Mouse (Mus musculus) hindbrain, embryonic 14.5 days (tissue): ENCODE data around the gene Vps37b. TPM values are rescaled to one million over a fixed set of nuclear protein-coding genes. Genes with fewer than 3 reads are reported as not detected.

Experiments used
- ATAC-seq: fragments of 200-750 bp; cut with Nextera tagmentation; 2 replicates; pipeline ENCODE4 v1.8.0; 2017; ENCODE audit warnings: moderate number of reproducible peaks, mild to moderate bottlenecking, moderate TSS enrichment, moderate library complexity; ENCODE audit not compliant: low FRiP score
- DNase-seq: peaks from one replicate; pipeline ENCODE4 v3.0.0-alpha.2; 2015; ENCODE audit warnings: low spot score
- H3K27ac ChIP-seq: fragments of 300-500 bp; sonication (generic); 2 replicates; pipeline ENCODE4 v1.5.1; 2014; ENCODE audit warnings: mild to moderate bottlenecking, moderate library complexity
- H3K27me3 ChIP-seq: fragments of 300-500 bp; sonication (generic); 2 replicates; pipeline ENCODE4 v1.6.1; 2014; ENCODE audit warnings: mild to moderate bottlenecking, low read length, mixed read lengths; ENCODE audit not compliant: control insufficient read depth, insufficient read depth
- H3K36me3 ChIP-seq: fragments of 300-500 bp; sonication (generic); replicated peaks from 2 replicates; pipeline ENCODE4 v1.6.1; 2014; ENCODE audit not compliant: control insufficient read depth, insufficient read depth
- H3K4me1 ChIP-seq: fragments of 300-500 bp; sonication (generic); replicated peaks from 2 replicates; pipeline ENCODE4 v1.6.1; 2014; ENCODE audit warnings: antibody characterized with exemption, low read length, mixed read lengths; ENCODE audit not compliant: control insufficient read depth, insufficient read depth
- H3K4me2 ChIP-seq: fragments of 300-500 bp; sonication (generic); replicated peaks from 2 replicates; pipeline ENCODE4 v1.6.1; 2014; ENCODE audit warnings: mild to moderate bottlenecking, moderate library complexity
- H3K4me3 ChIP-seq: fragments of 300-500 bp; sonication (generic); replicated peaks from 2 replicates; pipeline ENCODE4 v1.5.1; 2014; ENCODE audit warnings: mild to moderate bottlenecking, low read length
- H3K9ac ChIP-seq: fragments of 300-500 bp; sonication (generic); 2 replicates; pipeline ENCODE4 v1.6.1; 2014
- H3K9me3 ChIP-seq: fragments of 300-500 bp; sonication (generic); 2 replicates; pipeline ENCODE4 v1.6.1; 2016; ENCODE audit warnings: low read length; ENCODE audit not compliant: control insufficient read depth
- WGBS: fragments of 180-500 bp; shearing (Covaris S2); extraction: QIAGEN DNeasy Blood & Tissue Kit; methylation state at CpG from one replicate; pipeline ENCODE4 v1.1.7; 2014; 5-methylcytosine and 5-hydroxymethylcytosine counted together
- polyA plus RNA-seq: library from polyadenylated mRNA; unstranded; fragments of >200 nt; fragmentation: Nextera tagmentation; extraction: Ambion mirVana; gene quantifications from 2 replicates; pipeline ENCODE4 v1.2.1, GENCODE M21; 2014

Gene Vps37b
- polyA plus RNA-seq, 1 experiment from 2014 or later = 59.5 TPM

- Histone ChIP-seq H3K36me3 (no peaks in the 10 kb centered on the region; the same call in 1 of the 2 replicates), H3K9ac (no peak overlapping the region), H3K4me2 (peak overlapping the region; percentile 86), H3K4me1 (peaks cover 56% of the 10 kb centered on the region), H3K4me3 (0 out of 2 replicates have a peak overlapping the region, but pooled peaks have one; percentile 96), H3K9me3 (no peaks in the 10 kb centered on the region), H3K27ac (peak overlapping the region; percentile 49), H3K27me3 (no peaks in the 10 kb centered on the region)
- ATAC-seq (no peak), DNase-seq (no peak)
- 58% methylated on average over 19 of the region's 19 CpGs for WGBS
These were observed 4.2 kb downstream of the Vps37b start for GRCm38 (mm10) chr5:124027702-124028470.

DNA sequence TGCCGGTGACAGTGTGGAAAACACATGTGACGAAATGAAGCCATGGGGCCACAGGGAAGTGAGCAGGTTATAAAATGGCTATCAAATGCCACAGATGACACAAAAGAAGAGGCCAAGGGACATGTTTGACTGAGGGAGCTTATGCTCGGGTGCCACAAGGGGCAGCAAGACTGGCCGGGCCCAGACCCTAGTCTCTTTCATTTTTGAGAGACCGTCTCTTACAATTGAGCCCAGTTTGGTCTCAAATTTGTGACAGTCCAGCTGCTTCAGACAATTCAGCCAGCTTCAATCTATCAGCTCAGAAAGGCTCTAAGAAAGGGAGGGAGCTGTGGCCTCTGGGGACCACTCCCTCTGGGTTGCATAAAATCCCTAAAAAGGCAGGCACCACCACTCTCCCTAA, 5.5 kb downstream of the Vps37b start:
- H3K27ac ChIP-seq = 0 out of 2 replicates have a peak overlapping the region, but pooled peaks have one; percentile 5
- no peaks in the 10 kb centered on the region for H3K9me3 ChIP-seq
- no peak overlapping the region for H3K4me3 ChIP-seq
- DNase-seq = no peak
- peaks cover 56% of the 10 kb centered on the region for H3K4me1 ChIP-seq
- H3K36me3 ChIP-seq = no peaks in the 10 kb centered on the region; the same call in 1 of the 2 replicates
- WGBS = 45% methylated on average over 5 of the region's 5 CpGs
- ATAC-seq = no peak
- H3K9ac ChIP-seq = peak overlapping the region; percentile 16; the same call in 1 of the 2 replicates
- no peaks in the 10 kb centered on the region for H3K27me3 ChIP-seq
- H3K4me2 ChIP-seq = peak overlapping the region; percentile 16; the same call in 1 of the 2 replicates

DNA sequence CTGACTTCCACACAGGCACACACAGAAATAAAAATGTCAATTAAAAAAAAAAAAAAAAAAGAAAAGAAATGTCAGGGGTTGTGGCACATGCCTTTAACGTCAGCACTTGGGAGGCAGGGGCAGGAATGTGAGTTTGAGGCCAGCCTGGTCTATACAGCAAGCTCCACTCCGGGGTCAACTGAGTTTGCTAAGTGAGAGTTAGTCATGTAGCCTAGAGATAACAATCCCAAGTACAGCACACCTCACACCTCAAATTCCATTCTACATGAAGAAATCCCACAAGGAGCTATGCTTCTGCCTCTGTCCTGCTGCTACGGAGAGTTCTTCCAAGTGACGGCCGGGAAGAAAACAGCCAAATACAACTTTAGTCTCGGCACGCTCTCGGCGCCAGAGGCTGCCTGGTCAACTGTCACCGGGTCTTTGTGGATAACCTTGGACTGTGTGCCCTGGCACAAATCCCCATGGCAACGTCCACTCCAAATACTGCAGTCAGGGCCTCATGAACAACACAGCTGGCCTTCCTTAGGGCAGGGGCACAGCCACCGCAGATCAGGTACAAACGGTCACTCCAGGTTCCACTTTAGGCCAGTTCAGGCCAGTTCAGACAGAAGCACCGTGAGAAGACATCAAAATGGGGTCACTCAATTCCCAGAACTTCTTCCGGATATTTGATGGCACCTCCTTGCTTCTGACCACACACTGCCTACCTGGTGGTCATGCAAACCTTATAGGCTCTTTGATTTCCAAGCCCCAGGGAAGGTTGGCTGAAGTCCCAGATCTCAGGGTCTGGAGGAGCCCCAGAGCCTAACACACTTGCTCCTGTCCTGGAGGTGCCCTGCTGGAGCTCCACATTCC, 6.3 kb downstream of the Vps37b start:
- Histone ChIP-seq H3K36me3 (no peaks in the 10 kb centered on the region; the same call in 1 of the 2 replicates), H3K4me3 (no peak overlapping the region), H3K9me3 (no peaks in the 10 kb centered on the region), H3K27me3 (no peaks in the 10 kb centered on the region), H3K4me2 (peak overlapping the region; percentile 16; the same call in 1 of the 2 replicates), H3K4me1 (peaks cover 56% of the 10 kb centered on the region), H3K27ac (0 out of 2 replicates have a peak overlapping the region, but pooled peaks have one; percentile 5), H3K9ac (no peak overlapping the region)
- 79% methylated on average over 15 of the region's 15 CpGs for WGBS
- no peak for ATAC-seq
- no peak for DNase-seq

DNA sequence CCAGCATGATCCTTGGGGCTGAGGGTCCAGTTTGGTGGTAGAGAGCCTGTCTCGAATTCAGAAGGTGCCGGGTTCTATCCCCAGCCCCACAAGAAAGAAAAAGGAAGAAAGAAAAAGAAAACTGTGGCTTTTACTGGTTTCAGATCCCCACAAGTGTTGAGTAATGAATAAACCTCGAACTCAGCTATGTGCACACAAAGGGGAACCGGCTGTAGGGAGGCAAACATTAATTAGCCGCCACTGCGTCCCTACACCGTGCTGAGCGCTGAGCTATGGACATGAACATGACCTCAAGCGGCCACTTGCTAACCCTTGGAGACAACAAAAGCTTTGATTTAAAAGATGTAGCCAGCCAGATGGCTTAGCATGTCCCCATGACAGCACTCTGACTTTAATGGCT, 6.9 kb downstream of the Vps37b start:
- WGBS = 30% methylated on average over 9 of the region's 9 CpGs
- Histone ChIP-seq H3K27ac (peak overlapping the region; percentile 75), H3K27me3 (no peaks in the 10 kb centered on the region), H3K9me3 (no peaks in the 10 kb centered on the region), H3K4me1 (peaks cover 53% of the 10 kb centered on the region), H3K9ac (no peak overlapping the region), H3K4me2 (0 out of 2 replicates have a peak overlapping the region, but pooled peaks have one; percentile 5), H3K36me3 (no peaks in the 10 kb centered on the region; the same call in 1 of the 2 replicates), H3K4me3 (no peak overlapping the region)
- ATAC-seq (no peak), DNase-seq (no peak)

GRCm38 (mm10) chr5:124024677-124025076, 7.4 kb downstream of the Vps37b start:
- Histone ChIP-seq H3K36me3 (no peaks in the 10 kb centered on the region; the same call in 1 of the 2 replicates), H3K4me3 (no peak overlapping the region), H3K9ac (no peak overlapping the region), H3K9me3 (no peaks in the 10 kb centered on the region), H3K27ac (peak overlapping the region; percentile 75), H3K27me3 (no peaks in the 10 kb centered on the region), H3K4me2 (0 out of 2 replicates have a peak overlapping the region, but pooled peaks have one; percentile 5), H3K4me1 (peaks cover 52% of the 10 kb centered on the region)
- ATAC-seq = no peak
- WGBS = 36% methylated on average over 6 of the region's 6 CpGs
- no peak for DNase-seq

DNA sequence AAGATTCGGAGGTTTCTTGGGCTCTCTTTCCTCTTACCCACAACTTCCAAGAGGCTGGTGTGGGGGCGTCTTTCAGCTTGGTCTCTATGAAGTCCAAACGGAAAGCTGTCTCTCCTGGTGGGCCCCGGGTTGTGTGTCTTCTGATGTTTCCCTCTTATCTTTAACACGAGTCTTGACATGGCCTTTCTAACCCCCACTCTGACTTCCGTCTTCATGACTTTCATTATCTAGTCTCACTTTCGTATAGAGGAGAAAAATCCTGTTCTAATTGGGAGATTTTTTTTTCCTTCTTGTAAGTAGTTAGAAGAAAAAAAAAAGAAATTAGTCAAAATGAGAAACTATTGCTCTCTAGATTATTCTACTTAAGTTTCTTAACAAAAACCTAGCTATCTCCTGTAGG, 9.7 kb downstream of the Vps37b start:
- Histone ChIP-seq H3K4me1 (peaks cover 54% of the 10 kb centered on the region), H3K27ac (no peak overlapping the region), H3K36me3 (no peaks in the 10 kb centered on the region; the same call in 1 of the 2 replicates), H3K9ac (no peak overlapping the region), H3K4me2 (no peak overlapping the region), H3K4me3 (no peak overlapping the region), H3K27me3 (no peaks in the 10 kb centered on the region), H3K9me3 (no peaks in the 10 kb centered on the region)
- ATAC-seq (no peak), DNase-seq (no peak)
- 83% methylated on average over 7 of the region's 7 CpGs for WGBS

- no peaks in the 10 kb centered on the region for H3K27me3 ChIP-seq
- DNase-seq (no peak), ATAC-seq (no peak)
- 83% methylated on average over 11 of the region's 11 CpGs for WGBS
- H3K4me3 ChIP-seq = no peak overlapping the region
- peaks cover 57% of the 10 kb centered on the region for H3K4me1 ChIP-seq
- no peak overlapping the region for H3K27ac ChIP-seq
- no peak overlapping the region for H3K4me2 ChIP-seq
- no peaks in the 10 kb centered on the region for H3K36me3 ChIP-seq
- H3K9me3 ChIP-seq = no peaks in the 10 kb centered on the region
- H3K9ac ChIP-seq = no peak overlapping the region
These were observed 10.4 kb downstream of the Vps37b start for GRCm38 (mm10) chr5:124021701-124022100.

GRCm38 (mm10) chr5:124021148-124021547, 10.9 kb downstream of the Vps37b start:
- no peak for ATAC-seq
- no peaks in the 10 kb centered on the region for H3K9me3 ChIP-seq
- no peak overlapping the region for H3K4me3 ChIP-seq
- no peak overlapping the region for H3K4me2 ChIP-seq
- no peak overlapping the region for H3K9ac ChIP-seq
- no peak for DNase-seq
- H3K4me1 ChIP-seq = peaks cover 57% of the 10 kb centered on the region
- no peak overlapping the region for H3K27ac ChIP-seq
- 91% methylated on average over 11 of the region's 11 CpGs for WGBS
- H3K27me3 ChIP-seq = no peaks in the 10 kb centered on the region
- H3K36me3 ChIP-seq = no peaks in the 10 kb centered on the region
